Mouse (Mus musculus) E14TG2a.4 (cell line): Measurements from ENCODE around the gene Tmem164.

Experiments
- CTCF ChIP-seq: conservative IDR thresholded peaks from 2 replicates; pipeline ENCODE4 v1.5.1; 2014; ENCODE audit warnings: low read length
- POU5F1 ChIP-seq: IDR thresholded peaks from 2 replicates; pipeline ENCODE4 v1.6.1; 2014; ENCODE audit warnings: low read length, borderline replicate concordance

GRCm38 (mm10) chrX:142747428-142747827 lies 66.2 kb downstream of the Tmem164 start:
- TF ChIP-seq CTCF (no peak; the same call in 1 of the 2 replicates), POU5F1 (no peak)
